Mouse (Mus musculus) frontal cortex, postnatal 25 days (tissue): Measurements from ENCODE around the gene Clcn7.

Experiments
- DNase-seq, 2 experiments: peaks; one replicate each; pipeline ENCODE4 v3.0.0; 2022; ENCODE audit warnings: low spot score in 2 of 2

Clcn7 gene

DNA sequence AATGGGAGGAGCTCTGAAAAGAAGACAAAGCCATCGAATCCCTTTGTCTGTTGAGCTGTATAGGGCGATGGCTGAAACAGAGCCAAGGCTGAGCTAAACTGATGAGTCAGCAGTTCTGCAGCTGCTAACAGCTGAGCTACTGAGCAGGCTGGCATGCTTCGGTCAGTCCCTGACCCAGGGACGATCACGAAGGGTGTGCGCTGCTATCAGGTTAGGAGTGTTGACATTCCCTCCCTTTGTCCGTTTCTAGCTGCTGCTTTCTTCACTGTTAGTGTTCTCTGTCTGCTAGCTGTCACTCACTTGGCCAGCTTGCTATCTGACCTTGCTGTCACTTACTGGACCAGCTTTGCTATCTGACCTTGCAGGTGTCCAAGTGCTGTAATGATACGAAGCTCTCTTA lies 6.1 kb upstream of the Clcn7 start:
- DNase-seq: no peak

DNA sequence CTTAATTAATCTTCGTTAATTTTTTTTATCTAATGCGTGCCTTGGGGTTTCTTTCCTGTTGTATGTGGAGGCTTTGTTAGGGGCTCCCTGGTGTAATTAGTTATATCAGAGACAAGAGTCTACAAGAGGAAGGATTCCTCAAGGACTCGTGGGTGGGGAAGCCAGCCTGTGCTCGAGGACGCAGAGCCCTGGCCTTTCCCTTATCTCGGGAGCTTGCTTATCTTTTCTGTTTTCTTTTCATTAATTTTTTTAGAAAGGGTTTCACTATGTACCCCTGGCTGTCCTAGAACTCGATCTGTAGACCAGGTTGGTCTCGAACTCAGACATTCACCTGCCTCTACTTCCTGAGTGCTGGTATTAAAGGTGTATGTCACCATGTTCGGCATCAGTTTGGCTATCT lies 5.5 kb upstream of the Clcn7 start:
- no peak for DNase-seq

DNA sequence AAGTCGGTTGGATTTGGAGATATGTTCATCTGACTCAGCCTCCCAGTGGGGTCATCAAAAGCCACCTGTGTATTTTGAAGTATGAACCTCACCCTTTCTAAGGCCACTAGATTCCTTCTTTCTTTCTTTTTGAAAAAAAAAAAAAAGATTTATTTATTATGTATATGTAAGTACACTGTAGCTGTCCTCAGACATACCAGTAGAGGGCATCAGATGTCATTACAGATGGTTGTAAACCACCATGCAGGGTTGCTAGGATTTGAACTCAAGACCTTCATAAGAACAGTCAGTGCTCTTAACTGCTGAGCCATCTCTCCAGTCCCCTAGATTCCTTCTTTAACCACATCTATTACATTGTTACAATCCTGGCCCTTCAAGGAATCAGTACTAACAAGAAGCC lies 3.1 kb upstream of the Clcn7 start:
- no peak for DNase-seq

- DNase-seq: no peak
Measured at GRCm38 (mm10) chr17:25135622-25136021, 2.4 kb downstream of the Clcn7 start.

- DNase-seq: no peak
Measured at GRCm38 (mm10) chr17:25138803-25139202, 5.6 kb downstream of the Clcn7 start.

GRCm38 (mm10) chr17:25139960-25140359 lies 6.8 kb downstream of the Clcn7 start:
- DNase-seq: no peak

DNA sequence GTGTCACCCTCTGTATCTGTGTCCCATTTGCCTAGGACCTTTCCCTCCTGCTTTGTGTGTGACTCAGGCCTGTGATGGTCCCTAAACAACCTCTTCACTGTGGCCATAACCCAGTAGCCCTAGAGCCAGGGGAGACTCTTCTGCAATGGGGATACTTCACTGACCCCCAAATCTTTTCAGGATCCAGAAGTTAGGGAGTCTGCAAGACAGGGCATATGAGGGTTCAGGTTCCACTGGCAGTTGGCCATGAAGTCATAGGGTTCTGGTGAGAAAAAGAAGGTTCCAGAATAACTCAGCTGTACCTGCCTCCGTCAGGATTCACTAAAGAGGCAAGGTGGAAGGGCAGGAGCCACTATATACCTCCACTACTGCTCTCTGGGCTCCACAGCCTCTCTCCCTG lies 29.0 kb downstream of the Clcn7 start, which contains the start of gene Ccdc154:
Ccdc154 (plus strand) TSS at position 301 of the 400 bp plus-strand sequence.
- no peak for DNase-seq

GRCm38 (mm10) chr17:25163387-25163786 lies 30.2 kb downstream of the Clcn7 start:
- no peak for DNase-seq

- no peak for DNase-seq
Measured at GRCm38 (mm10) chr17:25164770-25165169, 31.6 kb downstream of the Clcn7 start.

DNA sequence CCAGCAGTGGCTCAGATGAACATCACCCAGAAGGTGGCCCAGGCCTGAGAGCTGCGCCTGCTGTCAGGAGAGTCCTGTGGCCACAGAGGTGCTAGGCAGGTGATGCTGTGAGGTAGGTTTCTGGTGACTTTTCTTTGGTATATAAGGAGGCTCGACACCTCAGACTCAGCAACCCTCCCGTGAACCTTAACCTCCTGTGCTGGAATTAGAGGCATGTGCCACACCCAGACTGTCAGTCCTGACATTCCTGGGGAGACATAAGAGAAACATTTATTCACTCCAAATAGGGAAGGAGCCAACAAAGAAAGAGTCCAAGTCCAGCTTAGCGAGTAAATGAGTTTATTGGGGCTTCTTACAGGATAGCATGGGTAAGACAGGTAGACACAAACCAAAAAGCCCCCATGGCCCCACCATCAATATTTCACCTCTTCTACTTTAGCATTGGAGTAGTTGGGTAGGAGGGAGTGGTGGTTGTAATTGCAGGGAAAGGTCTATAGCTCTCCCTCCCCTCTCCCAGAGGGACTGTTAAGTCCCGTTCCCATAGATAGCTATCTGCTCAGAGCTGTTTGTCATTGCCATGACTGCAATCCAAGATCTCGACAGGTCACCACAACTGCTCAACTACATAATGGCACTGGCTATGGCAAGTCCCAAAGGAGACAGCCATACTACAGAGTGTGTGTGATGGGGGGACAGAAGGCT lies 32.9 kb downstream of the Clcn7 start:
- no peak for DNase-seq

GRCm38 (mm10) chr17:25169706-25170105 lies 36.5 kb downstream of the Clcn7 start:
- no peak for DNase-seq

DNA sequence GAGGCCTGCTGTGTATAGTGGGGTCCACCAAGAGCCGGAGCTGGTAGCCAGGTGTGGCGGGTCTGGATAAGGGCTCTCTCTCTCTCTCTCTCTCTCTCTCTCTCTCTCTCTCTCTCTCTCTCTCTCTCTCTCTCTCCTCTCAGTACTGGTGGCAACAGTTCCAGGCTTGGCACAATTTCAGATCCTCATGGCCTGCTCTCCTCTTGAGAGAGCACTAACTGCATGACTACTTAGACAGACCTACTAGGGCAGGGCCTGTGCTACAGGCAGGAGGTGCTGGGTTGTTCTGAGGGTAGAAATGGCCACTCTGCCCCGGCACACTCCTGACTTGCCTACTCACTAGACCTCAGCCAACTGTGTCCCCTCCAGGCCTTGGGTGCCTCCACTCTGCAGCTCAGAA lies 39.4 kb downstream of the Clcn7 start:
- DNase-seq: no peak

DNA sequence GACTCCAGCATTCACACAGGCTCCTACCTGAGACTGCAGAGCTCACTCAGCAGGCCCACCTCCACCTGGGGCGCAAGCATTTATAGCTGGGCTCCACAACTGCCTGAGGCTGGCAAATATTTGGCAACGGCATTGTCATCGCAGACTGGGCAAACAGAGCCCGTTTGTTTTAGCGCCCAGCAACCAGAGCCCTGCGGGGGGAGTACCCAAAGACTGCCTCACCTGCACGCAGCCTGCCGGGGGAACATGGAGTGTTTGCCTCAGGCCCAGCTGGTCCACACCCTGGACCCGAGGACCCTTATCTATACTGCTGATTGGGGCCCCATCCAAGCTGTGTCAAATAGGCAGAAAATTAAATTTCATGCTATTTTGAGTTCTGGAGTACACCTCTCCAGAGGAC lies 42.2 kb downstream of the Clcn7 start, which contains the start of gene Gm38655:
Gm38655 (minus strand) TSS at position 61 of the 400 bp plus-strand sequence.
- no peak for DNase-seq

- no peak for DNase-seq
Measured at GRCm38 (mm10) chr17:25183232-25183631, 50.0 kb downstream of the Clcn7 start.

- peak; percentile 98 for DNase-seq
Measured at GRCm38 (mm10) chr17:25184129-25184691, 51.0 kb downstream of the Clcn7 start, which contains the start of gene BC003965. Gene BC003965, plus strand, starts transcription at chr17:25184554.

- DNase-seq: no peak
Measured at GRCm38 (mm10) chr17:25184961-25185360, 51.8 kb downstream of the Clcn7 start.

- no peak for DNase-seq
Measured at GRCm38 (mm10) chr17:25187784-25188149, 54.6 kb downstream of the Clcn7 start.

GRCm38 (mm10) chr17:25188150-25189031 lies 55.2 kb downstream of the Clcn7 start, which contains the start of gene Unkl:
Gene Unkl, plus strand, starts transcription at chr17:25188397.
- peak; percentile 37 to 56 for DNase-seq

- no peak for DNase-seq
Measured at GRCm38 (mm10) chr17:25189091-25189490, 55.9 kb downstream of the Clcn7 start.

DNA sequence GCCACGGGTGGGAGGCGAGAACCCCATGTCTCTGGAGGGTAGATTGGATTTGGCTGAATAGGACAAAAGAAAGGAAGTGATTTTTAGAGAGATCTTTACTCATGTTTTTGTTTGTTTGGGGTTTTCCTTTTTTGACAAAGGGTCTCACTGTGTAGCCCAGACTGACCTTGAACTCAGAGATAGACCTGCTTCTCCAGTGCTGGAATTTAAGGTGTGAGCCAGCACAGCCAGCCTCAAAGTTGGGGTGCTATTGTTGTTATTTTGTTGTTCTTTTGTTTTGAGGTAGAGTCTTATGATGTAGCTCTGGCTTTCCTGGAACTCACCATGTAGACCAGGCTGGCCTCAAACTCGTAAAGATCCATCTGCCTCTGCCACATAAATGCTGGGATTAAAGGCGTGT lies 69.2 kb downstream of the Clcn7 start:
- no peak for DNase-seq

GRCm38 (mm10) chr17:25210006-25210405 lies 76.8 kb downstream of the Clcn7 start:
- no peak for DNase-seq

- DNase-seq: no peak
Measured at GRCm38 (mm10) chr17:25210680-25211466, 77.7 kb downstream of the Clcn7 start.
